Mouse (Mus musculus) cerebellum, adult 2 months (tissue): ENCODE measurements around the gene Jakmip3.

ENCODE experiments used
- CTCF ChIP-seq: fragments of 200-500 bp; IDR thresholded peaks from 2 replicates; pipeline ENCODE4 v1.5.1; 2011; ENCODE audit warnings: low read depth, mild to moderate bottlenecking, control low read depth, low read length, moderate library complexity, borderline replicate concordance; ENCODE audit not compliant: insufficient read depth
- POLR2A ChIP-seq: fragments of 200-500 bp; IDR thresholded peaks from 2 replicates; pipeline ENCODE4 v1.6.1; 2011; ENCODE audit warnings: low read length, control low read depth, borderline replicate concordance; ENCODE audit not compliant: insufficient read depth

DNA sequence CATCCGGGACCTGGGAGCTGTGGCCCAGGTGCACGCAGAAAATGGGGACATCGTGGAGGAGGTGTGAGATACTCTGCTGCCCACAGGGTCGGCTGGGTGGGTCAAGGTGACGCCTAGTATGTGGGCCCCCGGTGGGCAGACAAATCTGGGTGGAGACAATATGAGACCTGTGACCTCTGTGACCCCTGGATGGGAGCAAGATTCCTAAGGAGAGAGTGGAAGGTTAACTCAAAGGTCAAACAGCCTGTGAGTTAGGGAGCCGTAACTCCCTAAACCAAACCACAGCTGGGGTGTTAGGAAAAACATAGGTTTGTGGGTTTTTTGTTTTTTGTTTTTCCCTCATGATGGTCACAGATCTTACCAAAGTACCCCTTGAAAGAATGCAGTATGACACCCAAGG, 153.3 kb downstream of the Jakmip3 start:
- TF ChIP-seq POLR2A (no peak), CTCF (no peak)
